Mouse (Mus musculus): ENCODE data around the gene Smim12.

GRCm38 (mm10) chr4:127215799-127216198 lies 27.8 kb upstream of the Smim12 start:
- TF ChIP-seq POLR2A (IDR thresholded peaks at IDR 0.05; ENCODE audit: low read depth, low read length) (no peak), CTCF (IDR thresholded peaks at IDR 0.05; ENCODE audit: extremely low read depth, insufficient read length, insufficient replicate concordance, low read depth, low read length) (no peak)

Data from small intestine, adult 2 months (tissue).